Mouse (Mus musculus) small intestine, adult 2 months (tissue): Measurements from ENCODE around the gene Ebf1.

Experiments
- CTCF ChIP-seq: fragments of 200-500 bp; IDR thresholded peaks from 2 replicates; pipeline ENCODE4 v1.5.1; 2012; ENCODE audit warnings: low read depth, mild to moderate bottlenecking, control low read depth, inconsistent platforms, low read length, moderate library complexity, mixed read lengths; ENCODE audit not compliant: insufficient replicate concordance, insufficient read length; ENCODE audit errors: extremely low read depth
- POLR2A ChIP-seq: fragments of 200-500 bp; IDR thresholded peaks from 2 replicates; pipeline ENCODE4 v1.6.1; 2012; ENCODE audit warnings: low read depth, mild to moderate bottlenecking, control low read depth, inconsistent platforms, low read length, moderate library complexity

- TF ChIP-seq POLR2A (no peak), CTCF (no peak)
These were observed 99.8 kb downstream of the Ebf1 start for GRCm38 (mm10) chr11:44716928-44717327.
